Mouse (Mus musculus): ENCODE data around the gene Fhl2.

- TF ChIP-seq CTCF (IDR thresholded peaks at IDR 0.05; ENCODE audit: insufficient read depth, low read depth, low read length) (no peak), POLR2A (IDR thresholded peaks at IDR 0.05; ENCODE audit: insufficient read depth, low read depth, low read length) (no peak)
Measured at GRCm38 (mm10) chr1:43131591-43131990, 65.2 kb downstream of the Fhl2 start.

All from olfactory bulb, adult 2 months (tissue).